Mouse (Mus musculus) activated CD4-positive, CD25-positive, alpha-beta regulatory T cell, adult 4 months (primary cell): Measurements from ENCODE around the gene Hist1h2an. TPM values are rescaled to one million over a fixed set of nuclear protein-coding genes. Genes with fewer than 3 reads are reported as not detected.

ENCODE experiments used
- polyA plus RNA-seq, 2 experiments: library from polyadenylated mRNA; unstranded; fragments of 100-300 nt; shearing (Covaris generic); gene quantifications; one replicate each; pipeline ENCODE4 v1.2.1; 2017

Gene Hist1h2an
- polyA plus RNA-seq, 2 experiments from 2014 or later = 2.0 to 11.5 TPM

Other genes with a start within 250 kb of the Hist1h2an start
- not detected for gene Olfr1366, start 244.4 kb downstream of the Hist1h2an start, polyA plus RNA-seq
- under 1 TPM in 1 of 2 experiments, not detected in 1; 0.40 TPM for gene Olfr1535, start 227.3 kb downstream of the Hist1h2an start, polyA plus RNA-seq
- gene Olfr1364, start 205.5 kb downstream of the Hist1h2an start, polyA plus RNA-seq = not detected
- gene Olfr1362, start 173.2 kb downstream of the Hist1h2an start, polyA plus RNA-seq = not detected
- gene Olfr11, start 144.7 kb downstream of the Hist1h2an start, polyA plus RNA-seq = not detected
- gene Olfr1361, start 123.8 kb downstream of the Hist1h2an start, polyA plus RNA-seq = not detected
- not detected for gene Olfr1360, start 109.8 kb downstream of the Hist1h2an start, polyA plus RNA-seq
- gene Olfr1359, start 89.1 kb downstream of the Hist1h2an start, polyA plus RNA-seq = not detected
- gene Hist1h2bl, start 71.1 kb downstream of the Hist1h2an start, polyA plus RNA-seq = 1 to 10 TPM in 1 of 2 experiments, not detected in 1; 1.2 TPM
- 1 to 10 TPM in 1 of 2 experiments, not detected in 1; 5.1 TPM for gene Hist1h2ai, start 70.8 kb downstream of the Hist1h2an start, polyA plus RNA-seq
- 1 to 10 TPM in 1 of 2 experiments, not detected in 1; 6.0 TPM for gene Hist1h3h, start 69.6 kb downstream of the Hist1h2an start, polyA plus RNA-seq
- 1 to 10 TPM; 2.4 to 2.8 TPM for gene Hist1h2bm, start 65.2 kb downstream of the Hist1h2an start, polyA plus RNA-seq
- under 1 TPM in 1 of 2 experiments, not detected in 1; 0.61 TPM for gene Hist1h4j, start 52.2 kb downstream of the Hist1h2an start, polyA plus RNA-seq
- gene Hist1h4k, start 36.7 kb downstream of the Hist1h2an start, polyA plus RNA-seq = 1 to 10 TPM; 4.8 to 6.3 TPM
- gene Hist1h2ak, start 33.4 kb downstream of the Hist1h2an start, polyA plus RNA-seq = 1 to 10 TPM; 2.5 to 3.5 TPM
- 1 to 10 TPM; 3.3 to 5.0 TPM for gene Hist1h2bn, start 33.1 kb downstream of the Hist1h2an start, polyA plus RNA-seq
- gene Hist1h1b, start 6.6 kb downstream of the Hist1h2an start, polyA plus RNA-seq = 10 to 100 TPM; 28.3 to 35.3 TPM
- gene Hist1h3i, start 3.8 kb downstream of the Hist1h2an start, polyA plus RNA-seq = 1 to 10 TPM in 1 of 2 experiments, not detected in 1; 3.8 TPM
- not detected for gene Hist1h2bp, start 243 bp upstream of the Hist1h2an start, polyA plus RNA-seq
- gene Hist1h2bq, start 23.0 kb upstream of the Hist1h2an start, polyA plus RNA-seq = 1 to 10 TPM; 4.2 to 9.2 TPM
- 1 to 10 TPM in 1 of 2 experiments, not detected in 1; 2.4 TPM for gene Hist1h2ao, start 23.2 kb upstream of the Hist1h2an start, polyA plus RNA-seq
- 1 to 10 TPM in 1 of 2 experiments, not detected in 1; 6.5 TPM for gene Hist1h4m, start 24.5 kb upstream of the Hist1h2an start, polyA plus RNA-seq
- 10 to 100 TPM in 1 of 2 experiments, not detected in 1; 15.9 TPM for gene Hist1h4n, start 45.0 kb upstream of the Hist1h2an start, polyA plus RNA-seq
- 100 to 1,000 TPM; 214 to 439 TPM for gene Hist1h2ap, start 46.3 kb upstream of the Hist1h2an start, polyA plus RNA-seq
- gene Hist1h2br, start 46.5 kb upstream of the Hist1h2an start, polyA plus RNA-seq = 1 to 10 TPM; 4.0 to 9.2 TPM
- gene Zfp184, start 157.9 kb upstream of the Hist1h2an start, polyA plus RNA-seq = not detected
- not detected for gene Pom121l2, start 194.0 kb upstream of the Hist1h2an start, polyA plus RNA-seq
- gene Prss16, start 222.5 kb upstream of the Hist1h2an start, polyA plus RNA-seq = under 1 TPM; 0.19 to 0.48 TPM
- gene Hist1h2ah, start 248.3 kb upstream of the Hist1h2an start, polyA plus RNA-seq = 100 to 1,000 TPM in 1 of 2 experiments, not detected in 1; 174 TPM
- gene Hist1h2bk, start 248.7 kb upstream of the Hist1h2an start, polyA plus RNA-seq = 1 to 10 TPM; 2.6 to 4.2 TPM